Mouse (Mus musculus) G1E (cell line): Measurements from ENCODE around the gene Pdk1. TPM values are rescaled to one million over a fixed set of nuclear protein-coding genes. Genes with fewer than 3 reads are reported as not detected.

Experiments
- ATAC-seq: 2 replicates; pipeline ENCODE4 v1.8.0; 2016; ENCODE audit warnings: mild to moderate bottlenecking; ENCODE audit not compliant: insufficient number of reproducible peaks, poor library complexity, low FRiP score, severe bottlenecking; ENCODE audit errors: extremely low read depth
- DNase-seq: peaks from one replicate; pipeline ENCODE4 v3.0.0; 2012; ENCODE audit warnings: low spot score
- H3K27me3 ChIP-seq: 2 replicates; pipeline ENCODE4 v1.6.1; 2012; ENCODE audit warnings: mild to moderate bottlenecking, low read length, inconsistent platforms; ENCODE audit not compliant: insufficient read depth
- H3K36me3 ChIP-seq: replicated peaks from 2 replicates; pipeline ENCODE3; 2012; ENCODE audit warnings: mild to moderate bottlenecking, inconsistent platforms
- H3K4me1 ChIP-seq: 2 replicates; pipeline ENCODE4 v1.6.1; 2012; ENCODE audit warnings: low read depth, low read length, inconsistent platforms, mixed read lengths; ENCODE audit not compliant: insufficient read depth
- H3K4me3 ChIP-seq: 2 replicates; pipeline ENCODE4 v1.5.1; 2012; ENCODE audit warnings: low read depth, mild to moderate bottlenecking, inconsistent platforms, low read length, moderate library complexity, mixed read lengths
- H3K9me3 ChIP-seq: replicated peaks from 2 replicates; pipeline ENCODE4 v1.6.1; 2012; ENCODE audit warnings: inconsistent platforms
- CTCF ChIP-seq: IDR thresholded peaks from 2 replicates; pipeline ENCODE4 v1.5.1; 2012; ENCODE audit warnings: low read depth, low read length, inconsistent platforms, mixed read lengths
- GATA1 ChIP-seq: IDR thresholded peaks from 2 replicates; pipeline ENCODE4 v1.6.1; 2012; ENCODE audit warnings: borderline replicate concordance, low read length, inconsistent platforms, mixed read lengths
- GATA2 ChIP-seq: IDR thresholded peaks from 2 replicates; pipeline ENCODE4 v1.6.1; 2012; ENCODE audit warnings: low read depth, low read length, inconsistent platforms, borderline replicate concordance
- POLR2AphosphoS5 ChIP-seq: IDR thresholded peaks from 2 replicates; pipeline ENCODE4 v1.6.1; 2012; ENCODE audit warnings: low read depth, low read length, inconsistent platforms; ENCODE audit not compliant: insufficient replicate concordance
- TAL1 ChIP-seq: conservative IDR thresholded peaks from 2 replicates; pipeline ENCODE4 v1.6.1; 2012; ENCODE audit warnings: low read depth, low read length, inconsistent platforms, mixed read lengths
- polyA plus RNA-seq: library from polyadenylated mRNA; stranded (reverse); fragments of >175 nt; gene quantifications from 2 replicates; pipeline ENCODE4 v1.2.3, GENCODE M21; 2012
- total RNA-seq, 2 experiments: library from RNA; stranded (forward) in 1 of 2; stranded (reverse) in 1 of 2; fragments of 200-1000 nt in 1 of 2; fragments of >200 nt in 1 of 2; fragmentation: Nextera tagmentation in 1 of 2; gene quantifications; 2 replicates each; pipeline ENCODE4 v1.2.3; 2014 to 2017

Gene Pdk1
- total RNA-seq (2014; fragmentation: Nextera tagmentation) (54.4 and 62.8 TPM in 2 replicates), total RNA-seq (2017) (124 and 141 TPM in 2 replicates), polyA plus RNA-seq (50.3 and 58.0 TPM in 2 replicates)

GRCm38 (mm10) chr2:71872801-71873443, at the start of gene Pdk1:
Pdk1 (plus strand) TSS chr2:71873224.
- Histone ChIP-seq H3K4me1 (peaks cover 48% of the 10 kb centered on the region), H3K9me3 (no peaks in the 10 kb centered on the region), H3K36me3 (peaks cover 15% of the 10 kb centered on the region), H3K4me3 (peak within 1 kb of the TSS; percentile 87), H3K27me3 (no peaks in the 10 kb centered on the region)
- ATAC-seq (peak; percentile 87), DNase-seq (peak; percentile 88)
- TF ChIP-seq POLR2AphosphoS5 (no peak), CTCF (no peak), GATA1 (no peak), GATA2 (no peak), TAL1 (no peak)

- no peak for TF ChIP-seq CTCF
- TF ChIP-seq GATA1: no peak
- no peak for TF ChIP-seq POLR2AphosphoS5
- TF ChIP-seq GATA2: no peak
- TF ChIP-seq TAL1: no peak
- H3K36me3 ChIP-seq: no peaks in the 10 kb centered on the region
- ATAC-seq: no peak
Measured at GRCm38 (mm10) chr2:71824146-71824545, 48.9 kb upstream of the Pdk1 start.

GRCm38 (mm10) chr2:71827711-71828110, 45.3 kb upstream of the Pdk1 start:
- H3K4me1 ChIP-seq: no peaks in the 10 kb centered on the region
- H3K9me3 ChIP-seq: no peaks in the 10 kb centered on the region
- H3K4me3 ChIP-seq: no peak overlapping the region
- peaks cover 12% of the 10 kb centered on the region for H3K27me3 ChIP-seq
- DNase-seq: no peak
- H3K36me3 ChIP-seq: no peaks in the 10 kb centered on the region
- ATAC-seq: no peak
- no peak for TF ChIP-seq POLR2AphosphoS5
- no peak for TF ChIP-seq GATA1
- no peak for TF ChIP-seq TAL1
- no peak for TF ChIP-seq CTCF
- no peak for TF ChIP-seq GATA2

More at GRCm38 (mm10) chr2:71824146-71824545, 48.9 kb upstream of the Pdk1 start:
- H3K27me3 ChIP-seq: peaks cover 14% of the 10 kb centered on the region
- DNase-seq: no peak
- no peak overlapping the region for H3K4me3 ChIP-seq
- no peaks in the 10 kb centered on the region for H3K4me1 ChIP-seq
- H3K9me3 ChIP-seq: no peaks in the 10 kb centered on the region

- no peak overlapping the region for H3K4me3 ChIP-seq
- DNase-seq: no peak
- H3K4me1 ChIP-seq: no peaks in the 10 kb centered on the region
- no peaks in the 10 kb centered on the region for H3K9me3 ChIP-seq
- TF ChIP-seq GATA2: no peak
- no peak for TF ChIP-seq GATA1
- no peak for TF ChIP-seq POLR2AphosphoS5
- TF ChIP-seq CTCF: no peak
- TF ChIP-seq TAL1: no peak
- H3K27me3 ChIP-seq: peaks cover 13% of the 10 kb centered on the region
- no peak for ATAC-seq
- no peaks in the 10 kb centered on the region for H3K36me3 ChIP-seq
Measured at GRCm38 (mm10) chr2:71828928-71829327, 44.1 kb upstream of the Pdk1 start.

- Histone ChIP-seq H3K4me1 (no peaks in the 10 kb centered on the region), H3K9me3 (no peaks in the 10 kb centered on the region), H3K36me3 (no peaks in the 10 kb centered on the region), H3K4me3 (no peak overlapping the region), H3K27me3 (peaks cover 20% of the 10 kb centered on the region)
- ATAC-seq (no peak), DNase-seq (no peak)
- TF ChIP-seq POLR2AphosphoS5 (no peak), TAL1 (no peak), GATA2 (no peak), CTCF (no peak), GATA1 (no peak)
Measured at GRCm38 (mm10) chr2:71833626-71834025, 39.4 kb upstream of the Pdk1 start.

GRCm38 (mm10) chr2:71834371-71834770, 38.7 kb upstream of the Pdk1 start:
- Histone ChIP-seq H3K9me3 (no peaks in the 10 kb centered on the region), H3K36me3 (no peaks in the 10 kb centered on the region), H3K4me3 (no peak overlapping the region), H3K27me3 (peaks cover 20% of the 10 kb centered on the region), H3K4me1 (no peaks in the 10 kb centered on the region)
- no peak for DNase-seq
- TF ChIP-seq GATA1 (no peak), POLR2AphosphoS5 (no peak), TAL1 (no peak), CTCF (no peak), GATA2 (no peak)
- no peak for ATAC-seq

- H3K9me3 ChIP-seq: no peaks in the 10 kb centered on the region
- peaks cover 20% of the 10 kb centered on the region for H3K27me3 ChIP-seq
- DNase-seq (no peak), ATAC-seq (no peak)
- TF ChIP-seq GATA1 (no peak), POLR2AphosphoS5 (no peak), GATA2 (no peak), CTCF (no peak), TAL1 (no peak)
- no peaks in the 10 kb centered on the region for H3K4me1 ChIP-seq
- no peak overlapping the region for H3K4me3 ChIP-seq
- no peaks in the 10 kb centered on the region for H3K36me3 ChIP-seq
Measured at GRCm38 (mm10) chr2:71835556-71835955, 37.5 kb upstream of the Pdk1 start.
